Mouse (Mus musculus): Measurements from ENCODE around the gene Atxn7l1. TPM values are rescaled to one million over a fixed set of nuclear protein-coding genes. Genes with fewer than 3 reads are reported as not detected.

Atxn7l1 gene
- polyA plus RNA-seq, 1 experiment = 129 TPM

- Histone ChIP-seq H3K27me3 (ENCODE audit: control insufficient read depth, insufficient read depth, low read length) (no peaks in the 10 kb centered on the region), H3K36me3 (ENCODE audit: control insufficient read depth, insufficient read depth, low read length) (no peaks in the 10 kb centered on the region), H3K4me1 (replicated peaks; ENCODE audit: control insufficient read depth, insufficient read depth, low read length) (0 out of 2 replicates have a peak, but pooled peaks cover 3% of the 10 kb centered on the region), H3K4me3 (ENCODE audit: control insufficient read depth, insufficient read depth, low read length) (no peak overlapping the region), H3K27ac (ENCODE audit: control insufficient read depth, insufficient read depth, low read length) (no peak overlapping the region)
- DNase-seq = no peak
- no peak for TF ChIP-seq CTCF (IDR thresholded peaks at IDR 0.05; ENCODE audit: borderline replicate concordance, control insufficient read depth, extremely low read depth, insufficient read depth, low read length, poor library complexity)
- TF ChIP-seq POLR2A (IDR thresholded peaks at IDR 0.05; ENCODE audit: control insufficient read depth, extremely low read depth, insufficient read depth, low read length, poor library complexity) = no peak
- 95% methylated on average over 5 of the region's 5 CpGs for WGBS
Observed at GRCm38 (mm10) chr12:33237108-33237507, 89.6 kb downstream of the Atxn7l1 start.

DNA sequence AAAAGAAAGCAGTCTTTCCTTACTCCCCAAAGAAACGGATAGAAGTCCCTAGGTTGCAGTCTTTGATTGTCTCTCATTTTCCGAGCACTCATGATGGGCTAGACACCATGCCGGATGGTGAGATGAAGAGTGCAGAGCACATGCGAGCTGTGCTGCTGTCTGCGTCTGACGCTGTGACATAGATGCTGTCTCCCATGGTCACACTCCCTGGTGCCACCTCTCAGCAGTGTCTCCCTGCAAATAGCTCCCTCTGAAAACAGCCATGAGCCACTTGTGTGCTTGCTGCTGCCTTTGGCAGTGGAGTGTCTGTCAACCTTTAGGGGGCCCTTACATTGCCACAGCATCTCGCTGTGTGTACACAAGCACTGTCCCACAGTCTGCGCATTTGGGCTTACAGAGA, 95.2 kb downstream of the Atxn7l1 start:
- H3K27ac ChIP-seq (ENCODE audit: control insufficient read depth, insufficient read depth, low read length) = no peak overlapping the region
- no peaks in the 10 kb centered on the region for H3K4me1 ChIP-seq (replicated peaks; ENCODE audit: control insufficient read depth, insufficient read depth, low read length)
- 96% methylated on average over 8 of the region's 8 CpGs for WGBS
- no peak overlapping the region for H3K4me3 ChIP-seq (ENCODE audit: control insufficient read depth, insufficient read depth, low read length)
- no peaks in the 10 kb centered on the region for H3K36me3 ChIP-seq (ENCODE audit: control insufficient read depth, insufficient read depth, low read length)
- no peak for DNase-seq
- TF ChIP-seq POLR2A (IDR thresholded peaks at IDR 0.05; ENCODE audit: control insufficient read depth, extremely low read depth, insufficient read depth, low read length, poor library complexity) = no peak
- H3K27me3 ChIP-seq (ENCODE audit: control insufficient read depth, insufficient read depth, low read length) = no peaks in the 10 kb centered on the region

DNA sequence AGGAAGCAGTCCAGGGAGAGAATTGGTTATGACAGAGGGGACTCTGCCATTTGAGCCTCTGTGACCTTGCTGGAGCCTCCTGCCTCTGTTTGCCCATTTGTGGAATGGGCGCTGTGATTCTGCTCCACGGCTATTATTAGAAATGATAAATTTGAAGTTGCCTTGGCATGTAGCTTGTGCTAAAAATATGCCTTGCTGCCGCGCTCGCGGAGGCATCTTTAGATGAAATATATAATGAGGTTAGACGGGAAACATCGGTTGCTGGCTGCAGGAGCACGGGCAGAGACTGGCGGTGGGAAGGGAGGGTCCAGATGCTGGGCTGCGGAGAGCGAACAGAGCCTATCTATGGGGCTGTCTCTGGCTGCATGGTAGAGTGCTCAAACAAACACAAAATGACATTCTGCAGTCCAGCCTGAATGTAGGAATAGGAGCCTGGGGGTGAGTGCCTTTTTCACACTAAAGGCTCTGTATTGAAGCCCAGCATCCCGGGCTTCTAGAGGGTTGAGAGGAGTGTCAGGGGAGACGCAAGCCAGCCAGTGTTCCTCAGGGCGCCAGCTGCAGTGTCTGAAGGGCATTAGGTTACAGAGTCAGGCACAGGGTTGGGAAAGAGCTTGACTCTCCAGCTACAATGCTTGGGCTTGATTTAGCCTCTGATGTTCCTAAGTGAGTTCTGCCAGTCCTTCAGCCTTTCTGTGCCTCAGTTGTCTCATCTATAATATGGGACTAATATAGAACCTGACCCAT, 96.8 kb downstream of the Atxn7l1 start:
- WGBS = 91% methylated on average over 15 of the region's 15 CpGs
- DNase-seq = no peak
- H3K27ac ChIP-seq (ENCODE audit: control insufficient read depth, insufficient read depth, low read length) = no peak overlapping the region
- TF ChIP-seq POLR2A (IDR thresholded peaks at IDR 0.05; ENCODE audit: control insufficient read depth, extremely low read depth, insufficient read depth, low read length, poor library complexity) = no peak
- no peak for TF ChIP-seq CTCF (IDR thresholded peaks at IDR 0.05; ENCODE audit: borderline replicate concordance, control insufficient read depth, extremely low read depth, insufficient read depth, low read length, poor library complexity)
- H3K27me3 ChIP-seq (ENCODE audit: control insufficient read depth, insufficient read depth, low read length) = no peaks in the 10 kb centered on the region
- H3K4me3 ChIP-seq (ENCODE audit: control insufficient read depth, insufficient read depth, low read length) = no peak overlapping the region
- H3K36me3 ChIP-seq (ENCODE audit: control insufficient read depth, insufficient read depth, low read length) = no peaks in the 10 kb centered on the region
- no peaks in the 10 kb centered on the region for H3K4me1 ChIP-seq (replicated peaks; ENCODE audit: control insufficient read depth, insufficient read depth, low read length)

GRCm38 (mm10) chr12:33245455-33245854, 98.0 kb downstream of the Atxn7l1 start:
- H3K27ac ChIP-seq (ENCODE audit: control insufficient read depth, insufficient read depth, low read length) = no peak overlapping the region
- WGBS = 53% methylated on average over 4 of the region's 4 CpGs
- no peaks in the 10 kb centered on the region for H3K4me1 ChIP-seq (replicated peaks; ENCODE audit: control insufficient read depth, insufficient read depth, low read length)
- no peaks in the 10 kb centered on the region for H3K36me3 ChIP-seq (ENCODE audit: control insufficient read depth, insufficient read depth, low read length)
- no peak overlapping the region for H3K4me3 ChIP-seq (ENCODE audit: control insufficient read depth, insufficient read depth, low read length)
- TF ChIP-seq POLR2A (IDR thresholded peaks at IDR 0.05; ENCODE audit: control insufficient read depth, extremely low read depth, insufficient read depth, low read length, poor library complexity) (no peak), CTCF (IDR thresholded peaks at IDR 0.05; ENCODE audit: borderline replicate concordance, control insufficient read depth, extremely low read depth, insufficient read depth, low read length, poor library complexity) (no peak)
- no peak for DNase-seq
- no peaks in the 10 kb centered on the region for H3K27me3 ChIP-seq (ENCODE audit: control insufficient read depth, insufficient read depth, low read length)

GRCm38 (mm10) chr12:33246878-33247277, 99.4 kb downstream of the Atxn7l1 start:
- Histone ChIP-seq H3K27me3 (ENCODE audit: control insufficient read depth, insufficient read depth, low read length) (no peaks in the 10 kb centered on the region), H3K36me3 (ENCODE audit: control insufficient read depth, insufficient read depth, low read length) (no peaks in the 10 kb centered on the region), H3K4me1 (replicated peaks; ENCODE audit: control insufficient read depth, insufficient read depth, low read length) (no peaks in the 10 kb centered on the region), H3K4me3 (ENCODE audit: control insufficient read depth, insufficient read depth, low read length) (no peak overlapping the region), H3K27ac (ENCODE audit: control insufficient read depth, insufficient read depth, low read length) (no peak overlapping the region)
- WGBS = 91% methylated on average over 8 of the region's 8 CpGs
- DNase-seq = no peak
- TF ChIP-seq CTCF (IDR thresholded peaks at IDR 0.05; ENCODE audit: borderline replicate concordance, control insufficient read depth, extremely low read depth, insufficient read depth, low read length, poor library complexity) (no peak), POLR2A (IDR thresholded peaks at IDR 0.05; ENCODE audit: control insufficient read depth, extremely low read depth, insufficient read depth, low read length, poor library complexity) (no peak)

GRCm38 (mm10) chr12:33250197-33250596, 102.7 kb downstream of the Atxn7l1 start:
- Histone ChIP-seq H3K27me3 (ENCODE audit: control insufficient read depth, insufficient read depth, low read length) (no peaks in the 10 kb centered on the region), H3K4me3 (ENCODE audit: control insufficient read depth, insufficient read depth, low read length) (no peak overlapping the region), H3K36me3 (ENCODE audit: control insufficient read depth, insufficient read depth, low read length) (no peaks in the 10 kb centered on the region), H3K4me1 (replicated peaks; ENCODE audit: control insufficient read depth, insufficient read depth, low read length) (no peaks in the 10 kb centered on the region), H3K27ac (ENCODE audit: control insufficient read depth, insufficient read depth, low read length) (no peak overlapping the region)
- 81% methylated on average over 6 of the region's 6 CpGs for WGBS
- DNase-seq = no peak
- TF ChIP-seq POLR2A (IDR thresholded peaks at IDR 0.05; ENCODE audit: control insufficient read depth, extremely low read depth, insufficient read depth, low read length, poor library complexity) (no peak), CTCF (IDR thresholded peaks at IDR 0.05; ENCODE audit: borderline replicate concordance, control insufficient read depth, extremely low read depth, insufficient read depth, low read length, poor library complexity) (no peak)

DNA sequence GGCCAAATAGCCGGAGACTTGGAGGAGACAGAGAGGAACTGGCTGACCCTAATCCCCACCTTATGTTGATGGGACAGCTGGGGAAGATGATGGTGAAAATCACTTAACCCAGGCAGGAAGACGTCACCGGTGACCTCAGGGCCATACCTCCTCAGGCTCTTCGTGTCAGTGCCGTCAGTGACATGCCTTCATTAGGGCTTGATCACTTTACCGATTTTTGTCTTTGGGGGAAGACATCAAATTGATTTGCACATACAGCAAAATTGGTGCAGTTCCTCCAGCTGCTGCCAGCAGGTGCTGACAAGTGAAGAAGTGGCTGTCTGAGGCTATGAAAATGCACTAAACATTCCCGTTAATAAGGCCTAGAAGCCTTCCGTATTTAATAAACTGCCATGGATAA, 103.9 kb downstream of the Atxn7l1 start:
- TF ChIP-seq CTCF (IDR thresholded peaks at IDR 0.05; ENCODE audit: borderline replicate concordance, control insufficient read depth, extremely low read depth, insufficient read depth, low read length, poor library complexity) = no peak
- TF ChIP-seq POLR2A (IDR thresholded peaks at IDR 0.05; ENCODE audit: control insufficient read depth, extremely low read depth, insufficient read depth, low read length, poor library complexity) = no peak
- H3K4me3 ChIP-seq (ENCODE audit: control insufficient read depth, insufficient read depth, low read length) = no peak overlapping the region
- WGBS = 96% methylated on average over 8 of the region's 8 CpGs
- no peaks in the 10 kb centered on the region for H3K36me3 ChIP-seq (ENCODE audit: control insufficient read depth, insufficient read depth, low read length)
- H3K27ac ChIP-seq (ENCODE audit: control insufficient read depth, insufficient read depth, low read length) = no peak overlapping the region
- no peaks in the 10 kb centered on the region for H3K4me1 ChIP-seq (replicated peaks; ENCODE audit: control insufficient read depth, insufficient read depth, low read length)
- H3K27me3 ChIP-seq (ENCODE audit: control insufficient read depth, insufficient read depth, low read length) = no peaks in the 10 kb centered on the region
- DNase-seq = no peak
